9 mouse cellular contexts compared by ENCODE assay signal in genomic region chrX:37167085-37167484, GRCm38 (mm10). TPM values are rescaled to one million over a fixed set of nuclear protein-coding genes. Genes with fewer than 3 reads are reported as not detected.
DNase-seq lines count a peak whose midpoint lies in the region; ATAC-seq and TF ChIP-seq lines count a peak whose summit lies in the region.
"Had no signal": no experiment of that assay in that cellular context is flagged by ENCODE, and none has a peak within 500 bp of the region (broad histone marks: within the 10 kb centered on the region; RNA-seq: fewer than 3 reads in every experiment).

No protein-coding gene starts in this region.

- H3K4me1 ChIP-seq in hindbrain, embryonic 14.5 days (replicated peaks; ENCODE audit: control insufficient read depth, insufficient read depth, low read length), result no peaks in the 10 kb centered on the region
- no peaks in the 10 kb centered on the region for H3K4me1 ChIP-seq in hindbrain, embryonic 16.5 days (ENCODE audit: control insufficient read depth, insufficient read depth, low read depth, low read length)
- no peaks in the 10 kb centered on the region for H3K4me1 ChIP-seq in liver, embryonic 14.5 days (replicated peaks; ENCODE audit: control insufficient read depth in 2 of 2, insufficient read depth in 2 of 2, low read length in 1 of 2)

- DNase-seq in hindbrain, embryonic 14.5 days (ENCODE audit: low spot score), result peak; percentile 40
- DNase-seq in ZHBTc4 (ENCODE audit: low read depth, low spot score), result peak; percentile 66
- peak; percentile 15 to 33 (median 25) for DNase-seq in liver, embryonic 14.5 days (ENCODE audit: low read depth in 3 of 3, low spot score in 3 of 3)
- DNase-seq in splenic B cell, adult 2 months (ENCODE audit: low read depth, low spot score), result peak; percentile 75
- no peak for DNase-seq in urinary bladder, postnatal 4 days (ENCODE audit: low spot score in 2 of 2)

- TF ChIP-seq EP300 in liver, embryonic 14.5 days (IDR thresholded peaks at IDR 0.05; ENCODE audit: low read depth), result no peak

- no peak overlapping the region for H3K27ac ChIP-seq in hindbrain, embryonic 14.5 days
- H3K27ac ChIP-seq in hindbrain, embryonic 16.5 days (ENCODE audit: low read depth, low read length), result no peak overlapping the region
- H3K27ac ChIP-seq in liver, embryonic 14.5 days, result no peak overlapping the region

- no peak for ATAC-seq in hindbrain, embryonic 14.5 days (ENCODE audit: low FRiP score)
- no peak; the same call in 1 of the 2 replicates for ATAC-seq in hindbrain, embryonic 16.5 days
- ATAC-seq in CD4-positive, CD25-positive, alpha-beta regulatory T cell, adult 4 months, result peak; percentile 93
- ATAC-seq in erythroblast, adult 5-6 weeks (replicated peaks; ENCODE audit: low FRiP score, poor library complexity, severe bottlenecking), result peak; percentile 80
- ATAC-seq in liver, embryonic 14.5 days (ENCODE audit: insufficient read depth), result no peak

- H3K36me3 ChIP-seq in hindbrain, embryonic 14.5 days (replicated peaks; ENCODE audit: control insufficient read depth, insufficient read depth), result no peaks in the 10 kb centered on the region
- H3K36me3 ChIP-seq in hindbrain, embryonic 16.5 days (ENCODE audit: control insufficient read depth, insufficient read depth, low read length), result no peaks in the 10 kb centered on the region
- H3K36me3 ChIP-seq in liver, embryonic 14.5 days (replicated peaks; ENCODE audit: control insufficient read depth, insufficient read depth, low read depth), result no peaks in the 10 kb centered on the region
- H3K36me3 ChIP-seq in splenic B cell, adult 2 months (ENCODE audit: control insufficient read depth, insufficient read depth, low read length, poor library complexity, severe bottlenecking), result no peaks in the 10 kb centered on the region

- peak; percentile 77 for TF ChIP-seq CTCF in liver, embryonic 14.5 days (IDR thresholded peaks at IDR 0.05; ENCODE audit: low read depth)

- no peak overlapping the region for H3K4me3 ChIP-seq in hindbrain, embryonic 14.5 days (replicated peaks; ENCODE audit: low read length)
- H3K4me3 ChIP-seq in hindbrain, embryonic 16.5 days (ENCODE audit: low read length), result no peak overlapping the region
- no peak overlapping the region for H3K4me3 ChIP-seq in liver, embryonic 14.5 days (ENCODE audit: insufficient read depth in 1 of 2, low read depth in 2 of 2, low read length in 2 of 2)

- WGBS in hindbrain, embryonic 14.5 days, result 34% methylated on average over 3 of the region's 3 CpGs
- WGBS in hindbrain, embryonic 16.5 days, result 40% methylated on average over 3 of the region's 3 CpGs
- 17% methylated on average over 3 of the region's 3 CpGs for WGBS in liver, embryonic 14.5 days (ENCODE audit: insufficient replicate concordance)

- H3K9ac ChIP-seq in hindbrain, embryonic 14.5 days, result no peak overlapping the region
- H3K9ac ChIP-seq in hindbrain, embryonic 16.5 days (ENCODE audit: low read depth, low read length), result no peak overlapping the region
- H3K9ac ChIP-seq in liver, embryonic 14.5 days (replicated peaks), result no peak overlapping the region

- no peaks in the 10 kb centered on the region for H3K27me3 ChIP-seq in hindbrain, embryonic 14.5 days (ENCODE audit: control insufficient read depth, insufficient read depth, low read length)
- H3K27me3 ChIP-seq in hindbrain, embryonic 16.5 days (replicated peaks; ENCODE audit: control insufficient read depth, insufficient read depth, low read length), result no peaks in the 10 kb centered on the region
- no peaks in the 10 kb centered on the region for H3K27me3 ChIP-seq in liver, embryonic 14.5 days (ENCODE audit: control insufficient read depth, insufficient read depth, low read length)
- no peaks in the 10 kb centered on the region for H3K27me3 ChIP-seq in splenic B cell, adult 2 months (ENCODE audit: control insufficient read depth, insufficient read depth, low read length, poor library complexity, severe bottlenecking)

- no peaks in the 10 kb centered on the region for H3K9me3 ChIP-seq in hindbrain, embryonic 14.5 days (ENCODE audit: control insufficient read depth, low read length)
- no peaks in the 10 kb centered on the region for H3K9me3 ChIP-seq in hindbrain, embryonic 16.5 days (ENCODE audit: control insufficient read depth, low read length)
- H3K9me3 ChIP-seq in liver, embryonic 14.5 days (ENCODE audit: control insufficient read depth, low read length), result no peaks in the 10 kb centered on the region

- H3K4me2 ChIP-seq in hindbrain, embryonic 14.5 days (replicated peaks), result no peak overlapping the region
- H3K4me2 ChIP-seq in hindbrain, embryonic 16.5 days (ENCODE audit: low read length), result no peak overlapping the region
- no peak overlapping the region for H3K4me2 ChIP-seq in liver, embryonic 14.5 days (ENCODE audit: low read depth)

RNA-seq across cellular contexts. Expression of gene Akap14, which starts 1.6 kb away (rescaled TPM):
- 0.14 and 0.35 TPM in 2 replicates for polyA plus RNA-seq in hindbrain, embryonic 14.5 days (2014; fragmentation: Nextera tagmentation; extraction: Ambion mirVana)
- polyA plus RNA-seq in hindbrain, embryonic 16.5 days (2015; fragmentation: Nextera tagmentation; extraction: Ambion mirVana), result 0.28 and 0.36 TPM in 2 replicates
- polyA plus RNA-seq in CD4-positive, CD25-positive, alpha-beta regulatory T cell, adult 4 months (2017; shearing (Covaris generic)), result under 1 TPM in 1 of 2 experiments, not detected in 1; 0.30 TPM
- total RNA-seq in erythroblast, adult 5-6 weeks (2015; ENCODE audit: low replicate concordance), result not detected in 2 replicates
- not detected in 2 replicates for total RNA-seq in erythroblast, adult 5-6 weeks (2017; ENCODE audit: low replicate concordance)
- not detected in 2 replicates for polyA plus RNA-seq in liver, embryonic 14.5 days (2012; rRNA removed)
- polyA plus RNA-seq in liver, embryonic 14.5 days (2014; fragmentation: Nextera tagmentation; extraction: Ambion mirVana), result 0.13 TPM in 1 of 2 replicates, not detected in the other

RNA-seq across cellular contexts. Expression of gene Ndufa1, which starts 23.9 kb away (rescaled TPM):
- polyA plus RNA-seq in hindbrain, embryonic 14.5 days (2014; fragmentation: Nextera tagmentation; extraction: Ambion mirVana), result 720 and 850 TPM in 2 replicates
- 639 and 741 TPM in 2 replicates for polyA plus RNA-seq in hindbrain, embryonic 16.5 days (2015; fragmentation: Nextera tagmentation; extraction: Ambion mirVana)
- 100 to 1,000 TPM; 210 to 310 TPM for polyA plus RNA-seq in CD4-positive, CD25-positive, alpha-beta regulatory T cell, adult 4 months (2017; shearing (Covaris generic))
- total RNA-seq in erythroblast, adult 5-6 weeks (2015; ENCODE audit: low replicate concordance), result 46.7 and 47.0 TPM in 2 replicates
- 26.6 and 36.0 TPM in 2 replicates for total RNA-seq in erythroblast, adult 5-6 weeks (2017; ENCODE audit: low replicate concordance)
- polyA plus RNA-seq in liver, embryonic 14.5 days (2012; rRNA removed), result 111 and 169 TPM in 2 replicates
- polyA plus RNA-seq in liver, embryonic 14.5 days (2014; fragmentation: Nextera tagmentation; extraction: Ambion mirVana), result 253 and 273 TPM in 2 replicates

RNA-seq across cellular contexts. Expression of gene Rnf113a1, which starts 24.0 kb away (rescaled TPM):
- polyA plus RNA-seq in hindbrain, embryonic 14.5 days (2014; fragmentation: Nextera tagmentation; extraction: Ambion mirVana), result 23.3 and 28.3 TPM in 2 replicates
- 21.0 and 26.6 TPM in 2 replicates for polyA plus RNA-seq in hindbrain, embryonic 16.5 days (2015; fragmentation: Nextera tagmentation; extraction: Ambion mirVana)
- 10 to 100 TPM; 14.2 to 14.8 TPM for polyA plus RNA-seq in CD4-positive, CD25-positive, alpha-beta regulatory T cell, adult 4 months (2017; shearing (Covaris generic))
- 1.3 TPM in 1 of 2 replicates, not detected in the other for total RNA-seq in erythroblast, adult 5-6 weeks (2015; ENCODE audit: low replicate concordance)
- total RNA-seq in erythroblast, adult 5-6 weeks (2017; ENCODE audit: low replicate concordance), result 0.56 and 1.0 TPM in 2 replicates
- 1.1 and 1.7 TPM in 2 replicates for polyA plus RNA-seq in liver, embryonic 14.5 days (2012; rRNA removed)
- 2.3 and 3.2 TPM in 2 replicates for polyA plus RNA-seq in liver, embryonic 14.5 days (2014; fragmentation: Nextera tagmentation; extraction: Ambion mirVana)

RNA-seq across cellular contexts. Expression of gene Nkap, which starts 40.5 kb away (rescaled TPM):
- 23.5 and 23.8 TPM in 2 replicates for polyA plus RNA-seq in hindbrain, embryonic 14.5 days (2014; fragmentation: Nextera tagmentation; extraction: Ambion mirVana)
- polyA plus RNA-seq in hindbrain, embryonic 16.5 days (2015; fragmentation: Nextera tagmentation; extraction: Ambion mirVana), result 20.7 and 24.0 TPM in 2 replicates
- 10 to 100 TPM; 23.9 to 29.3 TPM for polyA plus RNA-seq in CD4-positive, CD25-positive, alpha-beta regulatory T cell, adult 4 months (2017; shearing (Covaris generic))
- 6.5 and 8.3 TPM in 2 replicates for total RNA-seq in erythroblast, adult 5-6 weeks (2015; ENCODE audit: low replicate concordance)
- 23.4 and 38.3 TPM in 2 replicates for total RNA-seq in erythroblast, adult 5-6 weeks (2017; ENCODE audit: low replicate concordance)
- 1.7 and 2.3 TPM in 2 replicates for polyA plus RNA-seq in liver, embryonic 14.5 days (2012; rRNA removed)
- polyA plus RNA-seq in liver, embryonic 14.5 days (2014; fragmentation: Nextera tagmentation; extraction: Ambion mirVana), result 4.4 and 5.1 TPM in 2 replicates

RNA-seq across cellular contexts. Expression of gene Gm9, which starts 43.8 kb away (rescaled TPM):
- polyA plus RNA-seq in hindbrain, embryonic 14.5 days (2014; fragmentation: Nextera tagmentation; extraction: Ambion mirVana), result not detected in 2 replicates
- polyA plus RNA-seq in hindbrain, embryonic 16.5 days (2015; fragmentation: Nextera tagmentation; extraction: Ambion mirVana), result not detected in 2 replicates
- not detected for polyA plus RNA-seq in CD4-positive, CD25-positive, alpha-beta regulatory T cell, adult 4 months (2017; shearing (Covaris generic))
- not detected in 2 replicates for total RNA-seq in erythroblast, adult 5-6 weeks (2015; ENCODE audit: low replicate concordance)
- total RNA-seq in erythroblast, adult 5-6 weeks (2017; ENCODE audit: low replicate concordance), result 0.70 TPM in 1 of 2 replicates, not detected in the other
- not detected in 2 replicates for polyA plus RNA-seq in liver, embryonic 14.5 days (2012; rRNA removed)
- not detected in 2 replicates for polyA plus RNA-seq in liver, embryonic 14.5 days (2014; fragmentation: Nextera tagmentation; extraction: Ambion mirVana)
- polyA plus RNA-seq: lung, embryonic 16.5 days had no signal

Comparison
In these comparisons a context has a peak if more than half of its experiments do, and no peak if none do; other contexts are left out.
1. ATAC-seq: peak in CD4-positive, CD25-positive, alpha-beta regulatory T cell, adult 4 months (single experiment) and erythroblast, adult 5-6 weeks (single experiment); none in hindbrain, embryonic 14.5 days (single experiment), hindbrain, embryonic 16.5 days (single experiment) and liver, embryonic 14.5 days (single experiment).
2. DNase-seq: peak in hindbrain, embryonic 14.5 days (single experiment), ZHBTc4 (single experiment), liver, embryonic 14.5 days (3 of 3) and splenic B cell, adult 2 months (single experiment); none in urinary bladder, postnatal 4 days (0 of 2).